Mouse (Mus musculus) monocyte, adult 5-6 weeks (primary cell): ENCODE data around the gene Mrps2. TPM values are rescaled to one million over a fixed set of nuclear protein-coding genes. Genes with fewer than 3 reads are reported as not detected.

Experiments
- ATAC-seq: fragments of 153-309, 156-312 bp; replicated peaks from 2 replicates; pipeline ENCODE4 v1.8.0; 2017; ENCODE audit warnings: mild to moderate bottlenecking; ENCODE audit not compliant: low TSS enrichment, insufficient number of reproducible peaks, severe bottlenecking, poor library complexity, low FRiP score
- total RNA-seq: library from RNA; stranded (forward); fragments of 200-1000, 200-491, 200-594 nt; gene quantifications from 3 replicates; pipeline ENCODE4 v1.2.3, GENCODE M21; 2017

Mrps2 gene
- total RNA-seq = 6.6 to 12.3 TPM (median 7.7 TPM) in 3 replicates

DNA sequence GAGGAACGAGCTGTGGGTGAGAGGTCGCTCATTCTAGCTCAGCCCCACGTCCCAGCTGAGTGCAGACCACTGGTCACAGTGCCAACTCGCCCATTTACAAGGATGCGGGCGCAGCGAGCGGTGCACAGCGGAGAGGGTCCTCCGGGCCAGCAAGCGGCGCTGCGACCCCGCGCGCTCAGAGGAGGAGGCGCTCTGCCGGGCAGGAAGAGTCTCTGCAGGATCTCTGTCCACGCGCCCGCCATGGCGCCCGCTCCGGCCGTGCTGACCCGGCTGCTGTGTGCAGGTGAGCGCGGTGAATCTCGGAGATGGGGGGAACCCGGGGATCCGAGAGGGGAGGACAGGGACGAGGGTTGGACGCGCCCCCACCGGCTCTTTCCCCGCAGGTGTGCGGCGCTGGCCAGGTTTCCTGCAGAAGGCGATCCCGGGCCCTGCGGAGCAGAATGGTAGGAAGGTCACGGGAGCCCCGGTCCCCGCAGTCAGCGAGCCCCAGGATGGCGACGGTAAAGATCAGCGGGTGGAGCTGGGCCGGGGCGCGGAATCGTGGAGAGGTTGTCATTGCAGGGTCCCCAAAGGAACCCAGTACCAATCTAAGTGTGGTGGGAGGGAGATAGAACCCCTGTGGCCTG, at the start of gene Mrps2:
TSS of gene Mrps2 (plus strand) at position 207 of the 626 bp plus-strand sequence.
- ATAC-seq = peak; percentile 74

DNA sequence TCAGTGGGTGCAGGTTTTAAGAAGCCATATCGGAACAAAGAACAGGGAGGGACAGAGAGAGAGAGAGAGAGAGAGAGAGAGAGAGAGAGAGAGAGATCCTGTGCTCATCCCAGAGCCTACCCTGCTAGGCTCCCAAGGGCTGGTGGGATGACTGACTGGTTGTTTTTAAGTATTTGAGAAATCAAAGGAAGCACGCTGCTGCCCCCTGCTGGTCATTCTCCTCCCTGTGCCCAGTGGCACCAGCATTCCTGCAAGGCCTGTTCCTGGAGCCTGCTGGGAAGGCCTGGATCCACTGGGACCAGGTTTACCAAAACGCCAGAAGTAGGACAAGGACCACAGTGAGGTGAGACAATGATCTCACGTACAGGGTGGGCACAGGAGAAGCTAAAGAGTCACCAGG, 48.0 kb upstream of the Mrps2 start:
- no peak for ATAC-seq

DNA sequence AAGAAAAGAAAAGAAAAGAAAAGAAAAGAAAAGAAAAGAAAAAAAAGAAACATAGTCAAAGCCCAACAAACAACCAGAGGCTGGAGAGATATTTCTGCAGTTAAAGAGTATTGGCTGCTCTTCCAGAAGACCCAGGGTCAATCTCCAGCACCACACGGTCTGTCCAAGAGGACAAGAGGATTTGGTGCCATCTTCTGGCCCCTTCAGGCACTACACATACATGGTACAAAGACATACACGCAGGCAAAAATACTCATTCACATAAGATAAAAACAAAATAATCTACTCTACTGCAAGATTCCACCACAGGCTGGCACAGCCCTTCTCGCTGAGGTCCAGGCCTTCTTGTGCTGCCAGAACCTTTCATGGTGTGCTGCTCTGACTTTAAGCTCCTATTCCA, 44.7 kb upstream of the Mrps2 start:
- 0 out of 2 replicates have a peak, but pooled peaks have one; percentile 58 for ATAC-seq

DNA sequence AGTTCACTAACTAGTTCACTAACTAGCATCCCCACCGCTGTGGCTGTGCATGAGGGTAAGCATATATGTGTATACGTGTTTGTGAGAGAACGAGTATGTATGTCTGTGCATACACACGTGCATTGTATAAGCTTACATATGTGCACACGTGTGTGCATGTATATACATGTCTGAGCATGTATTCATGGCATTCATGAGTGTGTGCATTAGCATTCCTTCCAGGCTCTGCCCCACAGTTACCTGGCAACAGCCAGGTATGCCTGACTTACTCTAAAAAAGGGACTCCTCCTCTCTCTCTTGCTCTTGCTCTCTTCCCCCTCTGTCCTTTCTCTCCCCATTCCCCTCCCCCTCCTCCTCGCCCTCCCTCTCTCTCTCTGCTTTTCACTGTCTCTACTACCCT, 40.6 kb upstream of the Mrps2 start:
- no peak for ATAC-seq

DNA sequence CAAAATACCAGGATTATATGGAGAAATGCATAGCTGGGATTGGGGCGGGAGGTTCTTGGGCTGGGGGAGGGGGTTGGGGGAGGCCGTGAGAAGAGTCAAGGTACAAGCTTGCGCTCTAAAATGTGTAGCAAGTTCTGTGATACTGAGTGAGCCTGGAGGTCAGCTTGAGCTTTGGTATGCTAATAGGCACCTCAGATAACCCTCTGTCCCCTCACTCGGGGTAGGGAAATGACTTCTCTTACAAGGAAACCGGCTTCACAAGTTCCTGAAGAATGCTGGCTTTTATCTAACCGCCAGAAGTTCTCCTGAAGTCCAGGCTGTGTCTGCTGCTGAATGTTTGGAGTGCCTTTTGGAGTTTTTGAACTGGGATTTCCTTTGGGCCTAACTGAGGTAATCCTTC, 37.0 kb upstream of the Mrps2 start:
- no peak for ATAC-seq

DNA sequence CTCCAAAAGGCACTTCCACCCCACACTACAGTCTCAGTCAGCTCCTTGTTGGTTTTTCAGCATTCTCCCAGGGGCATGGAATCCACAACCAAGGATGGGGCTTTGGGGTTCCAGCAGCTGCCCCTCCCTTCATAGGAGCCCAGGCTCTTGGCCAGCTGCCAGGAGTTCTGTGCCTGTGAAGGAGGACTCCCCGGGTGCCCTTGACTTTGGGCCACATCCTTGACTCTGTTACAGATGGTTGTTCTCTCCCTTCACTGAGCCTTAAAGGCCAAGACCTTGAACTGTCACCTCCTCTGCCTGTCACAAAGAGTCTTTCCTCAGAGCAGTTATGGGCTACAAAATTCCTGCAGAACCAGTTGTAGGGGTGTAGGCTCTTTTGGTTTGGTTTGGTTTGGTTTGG, 35.1 kb upstream of the Mrps2 start:
- no peak for ATAC-seq

DNA sequence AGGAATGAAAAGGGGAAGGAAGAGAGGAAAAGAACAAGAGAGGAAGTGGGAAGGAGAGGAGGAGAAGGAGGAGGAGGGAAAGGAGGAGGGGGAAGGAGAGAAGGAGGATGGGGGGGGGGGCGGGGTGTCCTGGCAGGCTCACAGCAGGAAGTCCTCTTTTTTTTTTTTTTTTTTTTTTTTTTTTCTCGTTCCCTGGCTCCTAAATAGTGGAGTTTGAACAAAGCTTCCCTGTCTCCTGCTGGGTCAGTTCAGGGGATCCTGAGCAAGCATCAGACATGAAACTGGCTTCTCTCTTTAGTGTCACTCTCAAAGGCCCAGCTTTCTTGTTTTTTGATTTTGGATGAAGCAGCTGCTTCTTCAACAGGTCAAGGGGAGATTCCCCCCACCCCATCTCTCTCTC, 34.4 kb upstream of the Mrps2 start:
- ATAC-seq = no peak

DNA sequence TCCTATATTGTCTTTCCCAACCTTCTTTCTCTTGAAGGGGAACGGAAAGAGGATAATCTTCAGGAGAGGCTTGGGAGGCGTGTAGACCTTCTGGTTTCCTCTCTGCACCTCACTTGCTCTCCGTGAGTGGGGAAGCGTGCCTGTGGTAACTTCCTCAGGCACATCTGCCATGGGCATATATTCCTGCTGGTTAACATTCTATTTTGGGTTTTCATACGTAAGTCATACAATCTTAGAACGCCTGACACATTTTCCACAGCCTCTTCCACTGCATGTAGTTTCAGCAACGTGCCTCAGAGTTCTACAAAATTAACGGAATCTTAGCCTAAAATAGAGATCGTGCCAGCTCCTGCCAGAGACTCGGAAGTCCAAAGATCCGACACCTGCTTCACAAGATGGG, 32.5 kb upstream of the Mrps2 start:
- ATAC-seq = no peak

DNA sequence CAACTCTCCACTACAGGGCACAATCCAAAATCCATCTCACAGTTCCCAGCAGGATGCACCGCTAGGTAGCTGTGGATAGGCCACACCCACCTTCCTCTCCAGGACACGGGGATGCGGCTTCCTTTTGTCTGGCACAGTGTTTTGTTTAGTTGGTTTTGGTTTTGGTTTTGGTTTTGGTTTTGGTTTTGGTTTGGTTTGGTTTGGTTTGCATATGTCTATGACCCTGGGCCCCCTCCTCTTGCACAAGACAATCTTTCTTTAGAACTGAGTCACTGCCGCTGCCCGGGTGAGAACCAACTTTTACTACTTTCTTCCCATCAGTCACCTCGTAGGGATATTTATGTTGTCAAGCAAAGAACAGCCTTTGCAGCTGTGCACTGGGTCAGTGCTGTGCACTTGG, 27.0 kb upstream of the Mrps2 start:
- ATAC-seq = peak; percentile 35; the same call in 1 of the 2 replicates

DNA sequence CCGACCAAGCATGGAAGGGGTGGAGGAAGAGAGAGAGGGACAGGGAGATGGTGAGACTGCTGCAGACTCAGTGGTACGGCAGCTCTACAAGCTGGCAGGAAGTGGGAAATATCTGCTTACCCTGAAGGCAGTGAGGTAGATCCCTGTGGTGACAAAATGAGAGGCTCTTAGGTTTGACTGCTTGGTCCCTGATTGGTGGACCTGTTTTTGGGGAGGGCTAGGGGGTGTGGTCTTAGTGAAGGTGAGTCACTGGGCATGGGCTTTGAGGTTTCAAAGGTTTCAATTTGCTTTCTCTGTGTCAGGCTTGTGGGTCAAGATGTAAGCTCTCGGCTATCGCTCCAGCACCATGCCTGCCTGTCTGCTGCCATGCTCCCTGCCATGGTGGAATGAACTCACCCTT, 22.8 kb upstream of the Mrps2 start:
- no peak for ATAC-seq

DNA sequence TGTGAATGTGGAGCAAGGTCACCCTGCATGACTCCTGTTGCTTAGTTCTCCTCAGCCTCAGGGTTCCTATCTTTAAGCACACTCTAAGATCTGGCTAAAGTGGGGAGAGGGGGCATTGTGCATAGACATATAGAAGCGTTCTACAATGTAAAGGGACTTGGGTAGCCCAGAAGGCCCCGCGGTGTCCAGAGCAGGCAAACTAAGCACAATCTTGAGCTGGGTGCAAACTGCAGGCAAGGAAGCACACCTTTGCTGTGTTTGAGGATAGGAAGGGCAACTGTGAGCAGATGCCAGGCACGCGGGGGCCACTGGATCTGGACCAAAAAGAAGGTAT, 21.7 kb upstream of the Mrps2 start:
- ATAC-seq = no peak

DNA sequence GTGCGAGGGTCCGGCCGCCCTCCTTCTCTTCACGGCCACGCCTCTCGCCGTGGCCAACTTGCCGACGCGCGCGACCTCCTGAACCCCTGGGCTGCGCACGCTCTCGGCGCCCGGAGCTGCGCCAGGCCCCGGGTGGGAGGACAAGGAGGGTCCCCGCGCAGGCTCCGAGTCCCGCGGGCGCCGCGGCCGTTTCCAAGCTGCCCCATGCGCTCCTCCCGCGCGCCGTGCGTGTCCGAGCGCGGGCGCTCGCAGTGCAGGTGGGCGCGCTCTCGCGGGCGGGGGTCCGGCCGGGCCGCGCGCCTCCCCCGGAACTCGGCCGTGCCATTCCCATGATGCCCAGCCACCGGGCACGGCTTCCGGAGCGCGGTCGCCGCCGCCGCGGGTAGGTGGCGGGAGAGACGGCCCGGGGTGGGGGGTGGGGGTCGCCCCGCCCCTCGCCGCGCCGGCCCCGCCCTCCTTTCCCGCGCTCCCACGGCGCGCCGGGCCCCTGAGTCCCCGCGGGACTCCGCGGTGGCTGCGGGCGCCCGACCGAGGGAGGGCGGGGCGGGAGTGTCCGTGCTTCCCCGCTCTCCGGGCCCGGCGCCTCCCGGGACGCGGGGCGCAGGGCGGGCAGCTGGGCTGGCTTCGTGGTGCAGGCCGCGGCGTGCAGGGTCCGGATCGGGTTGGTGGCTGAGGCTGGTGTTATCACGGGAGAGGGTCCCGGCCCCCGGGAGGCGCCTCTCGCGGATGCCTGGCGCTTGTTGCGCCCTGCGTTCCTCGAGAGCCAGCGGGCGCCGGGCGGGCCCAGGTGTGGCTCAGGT, 21.2 kb upstream of the Mrps2 start, which contains the start of gene Ppp1r26:
TSS of gene Ppp1r26 (plus strand) at position 286 of the 800 bp plus-strand sequence.
- no peak for ATAC-seq

DNA sequence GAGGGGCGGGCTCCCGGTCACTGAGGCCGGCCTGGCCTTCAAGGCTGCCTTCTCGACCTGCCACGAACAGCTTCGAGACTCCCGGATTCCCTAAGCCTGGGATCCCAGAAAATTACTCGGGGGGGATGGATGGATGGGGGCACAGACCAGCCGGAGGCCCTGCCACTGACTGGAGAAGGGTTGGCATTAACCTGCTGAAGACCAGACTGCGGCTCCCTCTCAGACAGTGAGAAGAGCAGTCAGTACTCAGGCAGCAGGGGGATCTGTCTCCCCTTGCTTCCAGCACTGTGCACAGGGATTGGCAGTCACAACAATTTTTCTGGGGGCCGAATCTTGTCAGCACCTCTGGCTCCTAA, 20.6 kb upstream of the Mrps2 start:
- ATAC-seq = no peak

DNA sequence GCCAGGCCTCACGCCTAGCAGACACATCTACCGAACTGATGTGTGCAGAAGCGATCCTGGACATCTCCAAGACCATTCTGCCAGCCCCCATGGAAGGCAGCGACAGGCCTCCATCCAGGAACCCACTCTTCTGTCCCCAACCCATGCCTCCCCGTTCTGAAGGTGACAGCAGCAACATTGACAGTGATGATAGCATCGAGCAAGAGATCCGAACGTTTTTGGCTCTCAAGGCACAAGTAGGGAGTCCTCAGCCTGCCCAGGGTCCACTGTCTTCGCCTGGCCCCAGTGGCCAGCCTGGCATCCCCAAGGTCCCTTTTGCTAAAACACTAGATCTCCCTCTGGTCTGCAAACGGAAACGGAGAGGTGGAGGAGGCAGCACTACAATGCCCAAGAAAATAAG, 16.2 kb upstream of the Mrps2 start:
- ATAC-seq = no peak

DNA sequence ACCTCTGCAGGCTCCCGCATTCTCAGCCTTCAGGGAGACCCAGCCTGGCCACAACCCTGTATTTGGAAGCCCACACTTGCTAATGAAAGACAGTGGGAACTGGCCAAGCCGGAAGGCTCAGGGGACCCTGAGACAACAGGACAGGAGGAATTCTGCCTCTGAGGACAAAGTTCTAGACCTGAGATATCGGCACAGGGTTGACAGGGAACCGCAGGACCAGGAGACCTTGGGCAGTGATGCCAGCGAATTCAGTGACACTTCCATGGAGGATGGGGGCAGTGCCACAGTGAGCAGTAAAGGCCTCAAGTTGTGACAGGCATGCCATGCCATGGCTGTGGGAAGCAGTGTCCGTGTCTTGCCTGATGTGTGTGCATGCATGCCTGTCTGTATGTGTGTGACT, 14.3 kb upstream of the Mrps2 start:
- ATAC-seq = no peak

DNA sequence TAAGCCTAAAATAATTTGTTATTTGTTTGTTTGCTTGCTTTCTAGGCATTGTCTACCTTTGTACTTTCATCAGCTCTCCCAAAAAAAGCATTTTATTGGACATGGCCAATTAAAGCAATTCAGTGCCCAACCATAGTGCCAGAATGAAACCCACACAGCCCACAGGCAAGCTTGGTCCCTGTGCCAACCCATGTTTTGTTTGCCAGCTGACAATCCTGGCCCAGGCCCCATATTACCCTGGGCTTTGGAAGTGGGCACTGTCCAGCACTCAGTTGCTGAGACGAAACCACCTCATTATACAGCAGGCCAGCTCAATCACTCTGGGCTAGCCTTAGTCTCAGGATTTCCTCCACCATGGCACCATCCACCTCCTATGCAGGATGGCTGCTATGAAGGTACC, 11.2 kb upstream of the Mrps2 start:
- ATAC-seq = no peak

DNA sequence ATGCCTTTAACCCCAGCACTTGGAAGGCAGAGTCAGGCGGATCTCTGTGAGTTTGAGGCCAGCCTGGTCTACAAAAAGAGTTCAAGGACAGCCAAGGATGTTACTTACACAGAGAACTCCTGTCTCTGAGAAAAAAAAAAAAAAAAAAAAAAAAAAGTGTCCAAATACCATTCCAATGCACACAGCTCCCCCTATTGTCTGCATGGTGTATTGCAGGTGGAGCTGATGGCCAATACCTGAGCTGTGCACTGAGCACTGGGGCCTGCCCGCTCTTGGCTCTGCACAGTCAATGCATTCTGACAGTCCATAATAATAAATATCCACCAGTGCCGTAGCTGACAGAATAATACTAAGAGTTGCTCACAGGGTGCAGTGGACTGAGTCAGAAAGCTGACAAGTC, 3.9 kb upstream of the Mrps2 start:
- ATAC-seq = peak; percentile 32; the same call in 1 of the 2 replicates

DNA sequence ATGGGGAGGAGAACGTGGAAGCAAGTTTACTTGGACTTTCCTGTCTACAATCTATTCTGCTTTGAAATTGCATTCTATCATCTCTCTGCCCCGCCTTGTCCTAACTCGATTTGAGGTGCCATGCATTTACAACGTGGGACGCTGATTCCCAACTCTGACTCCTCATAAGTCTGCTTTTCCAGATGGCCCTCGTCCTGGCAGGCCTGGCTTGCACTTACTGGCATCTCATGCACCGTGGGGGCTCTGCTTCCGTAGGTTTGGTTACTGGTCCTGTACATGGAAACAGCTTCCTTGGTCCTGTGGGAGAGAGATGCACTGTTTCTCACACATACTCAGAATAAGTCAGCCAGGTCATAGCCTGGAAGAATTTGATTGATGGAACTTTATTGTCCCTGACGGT, 2.9 kb upstream of the Mrps2 start:
- no peak for ATAC-seq

DNA sequence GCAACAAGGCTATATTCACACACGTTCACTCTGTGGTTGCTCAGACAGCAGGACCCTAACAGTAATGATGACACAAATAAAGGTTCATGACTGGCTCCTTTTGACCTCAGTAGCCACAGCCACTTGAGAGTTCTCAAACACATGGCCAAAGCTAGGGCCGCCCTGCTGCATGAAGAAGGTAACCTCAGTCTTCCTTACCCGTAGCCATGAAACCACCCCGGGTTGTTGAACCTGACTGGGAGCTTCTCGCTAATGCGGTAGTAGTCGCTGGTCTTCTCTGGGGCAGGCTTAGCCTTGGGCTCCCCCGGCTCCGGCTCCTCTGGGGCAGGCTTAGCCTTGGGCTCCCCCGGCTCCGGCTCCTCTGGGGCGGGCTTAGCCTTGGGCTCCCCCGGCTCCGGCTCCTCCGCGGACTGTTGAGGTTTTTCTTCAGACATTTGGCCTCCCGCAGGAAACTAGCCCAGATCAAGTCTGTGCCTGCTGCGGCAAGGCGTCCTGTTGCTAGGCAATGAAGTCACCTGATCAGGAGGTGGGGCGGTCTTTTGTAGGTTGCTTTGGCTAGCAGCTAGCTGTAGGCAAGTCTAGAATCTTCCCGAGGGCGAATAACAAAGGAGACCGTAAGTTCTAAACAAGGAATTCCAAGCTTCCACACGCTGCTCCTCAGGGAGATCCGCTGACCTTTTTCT, 1.9 kb upstream of the Mrps2 start, which contains the start of gene 1700007K13Rik:
TSS of gene 1700007K13Rik (minus strand) at position 497 of the 683 bp plus-strand sequence.
- 0 out of 2 replicates have a peak, but pooled peaks have one; percentile 37 for ATAC-seq
